ENCODE assay signal across 17 mouse cellular contexts in the genomic region with DNA sequence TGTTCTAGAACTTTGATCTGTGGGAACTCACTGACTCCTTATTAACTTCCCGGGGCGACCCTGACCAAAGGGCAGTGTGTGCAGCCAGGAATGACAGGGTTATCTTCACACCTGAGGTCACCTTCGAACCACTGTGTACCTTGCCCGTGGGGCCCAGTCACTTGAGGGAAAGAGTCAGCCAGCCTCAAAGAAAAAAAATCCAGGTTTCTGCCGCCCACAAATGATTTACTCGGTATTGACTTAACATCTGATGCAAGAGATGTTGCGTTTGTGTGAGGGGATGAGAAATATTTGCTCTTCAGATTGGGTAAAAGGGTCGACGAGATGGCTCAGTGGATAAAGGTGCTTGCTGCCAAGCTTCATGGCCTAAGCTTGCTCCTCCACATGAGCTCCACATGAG. TPM values are rescaled to one million over a fixed set of nuclear protein-coding genes. Genes with fewer than 3 reads are reported as not detected.
DNase-seq lines count a peak whose midpoint lies in the region; ATAC-seq lines count a peak whose summit lies in the region.
"Had no signal": no experiment of that assay in that cellular context is flagged by ENCODE, and none has a peak within 500 bp of the region (broad histone marks: within the 10 kb centered on the region; RNA-seq: fewer than 3 reads in every experiment).

No protein-coding gene starts in this region.

- ATAC-seq in intestine, embryonic 15.5 days = peak; percentile 94
- ATAC-seq in liver, embryonic 15.5 days (ENCODE audit: insufficient read depth) = peak; percentile 66
- no peak for ATAC-seq in forebrain, embryonic 14.5 days
- no peak for ATAC-seq in erythroblast, adult 5-6 weeks (replicated peaks; ENCODE audit: low FRiP score, poor library complexity, severe bottlenecking)
- ATAC-seq: forebrain, embryonic 16.5 days; hindbrain, postnatal 0 days had no signal

- H3K4me3 ChIP-seq in intestine, embryonic 15.5 days (replicated peaks) = no peak overlapping the region
- H3K4me3 ChIP-seq in liver, embryonic 15.5 days (replicated peaks) = no peak overlapping the region
- H3K4me3 ChIP-seq in forebrain, embryonic 14.5 days (ENCODE audit: low read depth, low read length) = no peak overlapping the region
- H3K4me3 ChIP-seq: heart, adult 2 months; limb, embryonic 13.5 days; midbrain, embryonic 12.5 days had no signal

- H3K4me1 ChIP-seq in intestine, embryonic 15.5 days (replicated peaks) = no peaks in the 10 kb centered on the region
- peaks cover 33% of the 10 kb centered on the region for H3K4me1 ChIP-seq in liver, embryonic 15.5 days (replicated peaks)
- no peaks in the 10 kb centered on the region for H3K4me1 ChIP-seq in forebrain, embryonic 14.5 days (ENCODE audit: control insufficient read depth, insufficient read depth, low read length)
- H3K4me1 ChIP-seq: limb, embryonic 13.5 days; midbrain, embryonic 12.5 days had no signal

- WGBS in intestine, embryonic 15.5 days = 61% methylated on average over 9 of the region's 9 CpGs
- 68% methylated on average over 9 of the region's 9 CpGs for WGBS in liver, embryonic 15.5 days (ENCODE audit: insufficient replicate concordance)
- WGBS in forebrain, embryonic 14.5 days = 97% methylated on average over 9 of the region's 9 CpGs

- no peaks in the 10 kb centered on the region for H3K9me3 ChIP-seq in intestine, embryonic 15.5 days
- H3K9me3 ChIP-seq in liver, embryonic 15.5 days (replicated peaks) = no peaks in the 10 kb centered on the region
- no peaks in the 10 kb centered on the region for H3K9me3 ChIP-seq in forebrain, embryonic 14.5 days (replicated peaks; ENCODE audit: control insufficient read depth, low read length)
- H3K9me3 ChIP-seq: limb, embryonic 13.5 days; midbrain, embryonic 12.5 days had no signal

- DNase-seq in 416B (ENCODE audit: low read depth) = peak; percentile 43
- DNase-seq in kidney, postnatal 14 days = peak; percentile 67
- no peak for DNase-seq in thymus, adult 18-20 months
- DNase-seq in forebrain, embryonic 14.5 days (ENCODE audit: low spot score) = no peak
- DNase-seq in right cerebral cortex, postnatal 25 days = no peak
- DNase-seq: adrenal gland, adult 2 months; cerebellum, adult 8-10 months; heart, adult 2 months; lung, postnatal 36 days; thymus, adult 2 months had no signal

- H3K9ac ChIP-seq in intestine, embryonic 15.5 days = no peak overlapping the region
- no peak overlapping the region for H3K9ac ChIP-seq in liver, embryonic 15.5 days
- no peak overlapping the region for H3K9ac ChIP-seq in forebrain, embryonic 14.5 days (ENCODE audit: low read length)
- H3K9ac ChIP-seq: limb, embryonic 13.5 days; midbrain, embryonic 12.5 days had no signal

- H3K27me3 ChIP-seq in intestine, embryonic 15.5 days (replicated peaks) = no peaks in the 10 kb centered on the region
- H3K27me3 ChIP-seq in liver, embryonic 15.5 days = no peaks in the 10 kb centered on the region
- H3K27me3 ChIP-seq in forebrain, embryonic 14.5 days (replicated peaks; ENCODE audit: control insufficient read depth, insufficient read depth, low read length) = no peaks in the 10 kb centered on the region
- H3K27me3 ChIP-seq: limb, embryonic 13.5 days; midbrain, embryonic 12.5 days had no signal

- no peaks in the 10 kb centered on the region for H3K36me3 ChIP-seq in intestine, embryonic 15.5 days
- H3K36me3 ChIP-seq in liver, embryonic 15.5 days (replicated peaks) = no peaks in the 10 kb centered on the region
- H3K36me3 ChIP-seq in forebrain, embryonic 14.5 days (ENCODE audit: control insufficient read depth, insufficient read depth, low read length) = no peaks in the 10 kb centered on the region
- H3K36me3 ChIP-seq: limb, embryonic 13.5 days; midbrain, embryonic 12.5 days had no signal

- no peak overlapping the region for H3K4me2 ChIP-seq in intestine, embryonic 15.5 days (replicated peaks)
- no peak overlapping the region for H3K4me2 ChIP-seq in liver, embryonic 15.5 days
- H3K4me2 ChIP-seq in forebrain, embryonic 14.5 days (ENCODE audit: low read length) = no peak overlapping the region
- H3K4me2 ChIP-seq: limb, embryonic 13.5 days; midbrain, embryonic 12.5 days had no signal

- H3K27ac ChIP-seq in intestine, embryonic 15.5 days = peak overlapping the region; percentile 20
- H3K27ac ChIP-seq in liver, embryonic 15.5 days (replicated peaks) = peak overlapping the region; percentile 78
- no peak overlapping the region for H3K27ac ChIP-seq in forebrain, embryonic 14.5 days (ENCODE audit: low read depth, low read length)
- H3K27ac ChIP-seq: heart, adult 2 months; hindbrain, postnatal 0 days; limb, embryonic 13.5 days; midbrain, embryonic 12.5 days had no signal

RNA-seq across cellular contexts. Expression of gene Rassf3, which starts 10.2 kb away (rescaled TPM):
- 23.5 and 26.0 TPM in 2 replicates for polyA plus RNA-seq in intestine, embryonic 15.5 days (2015; fragmentation: Nextera tagmentation; extraction: Ambion mirVana)
- polyA plus RNA-seq in liver, embryonic 15.5 days (2015; fragmentation: Nextera tagmentation; extraction: Ambion mirVana) = 11.3 and 11.9 TPM in 2 replicates
- polyA plus RNA-seq in forebrain, embryonic 14.5 days (2014; fragmentation: Nextera tagmentation; extraction: Ambion mirVana) = 4.4 and 4.7 TPM in 2 replicates
- 11.7 and 12.5 TPM in 2 replicates for total RNA-seq in erythroblast, adult 5-6 weeks (2015; ENCODE audit: low replicate concordance)
- total RNA-seq in erythroblast, adult 5-6 weeks (2017; ENCODE audit: low replicate concordance) = 7.8 and 12.7 TPM in 2 replicates

Comparison
In these comparisons a context has a peak if more than half of its experiments do, and no peak if none do; other contexts are left out.
1. DNase-seq: peak in 416B (single experiment) and kidney, postnatal 14 days (single experiment); none in thymus, adult 18-20 months (0 of 2), forebrain, embryonic 14.5 days (single experiment) and right cerebral cortex, postnatal 25 days (single experiment).
2. ATAC-seq: peak in intestine, embryonic 15.5 days (single experiment) and liver, embryonic 15.5 days (single experiment); none in forebrain, embryonic 14.5 days (single experiment) and erythroblast, adult 5-6 weeks (single experiment).